Comparison of ENCODE assay signal across 8 mouse cellular contexts in genomic region chr1:135730296-135730695, GRCm38 (mm10). TPM values are rescaled to one million over a fixed set of nuclear protein-coding genes. Genes with fewer than 3 reads are reported as not detected.
DNase-seq lines count a peak whose midpoint lies in the region; ATAC-seq and TF ChIP-seq lines count a peak whose summit lies in the region.

No protein-coding gene starts in this region.

- 0 out of 2 replicates have a peak, but pooled peaks cover 4% of the 10 kb centered on the region for H3K4me1 ChIP-seq in forebrain, postnatal 0 days (ENCODE audit: insufficient read depth)
- peaks cover 52% of the 10 kb centered on the region for H3K4me1 ChIP-seq in forebrain, embryonic 15.5 days
- H3K4me1 ChIP-seq in bone marrow macrophage, adult 2 months (ENCODE audit: control insufficient read depth, insufficient read depth, low read length) = peaks cover 38% of the 10 kb centered on the region
- peaks cover 56% of the 10 kb centered on the region for H3K4me1 ChIP-seq in intestine, embryonic 16.5 days (ENCODE audit: control insufficient read depth, insufficient read depth, low read length)

- no peak for DNase-seq in forebrain, postnatal 0 days
- DNase-seq in lung, postnatal 4 days = peak; percentile 62 to 77
- no peak for DNase-seq in urinary bladder, postnatal 36 days (ENCODE audit: low spot score in 2 of 2)
- no peak for DNase-seq in adrenal gland, adult 8-10 months
- DNase-seq in cerebellum, postnatal 25 days = no peak

- H3K9ac ChIP-seq in forebrain, postnatal 0 days = 0 out of 2 replicates have a peak overlapping the region, but pooled peaks have one; percentile 28
- H3K9ac ChIP-seq in forebrain, embryonic 15.5 days (replicated peaks) = no peak overlapping the region
- H3K9ac ChIP-seq in intestine, embryonic 16.5 days (ENCODE audit: low read depth, low read length) = peak overlapping the region; percentile 75

- no peaks in the 10 kb centered on the region for H3K27me3 ChIP-seq in forebrain, postnatal 0 days (ENCODE audit: insufficient read depth, low read length)
- H3K27me3 ChIP-seq in forebrain, embryonic 15.5 days = no peaks in the 10 kb centered on the region
- no peaks in the 10 kb centered on the region for H3K27me3 ChIP-seq in intestine, embryonic 16.5 days (replicated peaks; ENCODE audit: control insufficient read depth, insufficient read depth, low read length)

- peak overlapping the region; percentile 58 for H3K4me2 ChIP-seq in forebrain, postnatal 0 days (ENCODE audit: low read depth)
- H3K4me2 ChIP-seq in forebrain, embryonic 15.5 days (replicated peaks) = no peak overlapping the region
- peak overlapping the region; percentile 82 for H3K4me2 ChIP-seq in intestine, embryonic 16.5 days (ENCODE audit: low read depth, low read length)

- no peak for TF ChIP-seq POLR2A in bone marrow macrophage, adult 2 months (IDR thresholded peaks at IDR 0.05; ENCODE audit: borderline replicate concordance, low read depth, low read length)

- no peak for TF ChIP-seq CTCF in forebrain, postnatal 0 days (IDR thresholded peaks at IDR 0.05; ENCODE audit: low read depth)
- no peak for TF ChIP-seq CTCF in bone marrow macrophage, adult 2 months (IDR thresholded peaks at IDR 0.05; ENCODE audit: low read depth, low read length)

- no peak overlapping the region for H3K4me3 ChIP-seq in forebrain, postnatal 0 days (ENCODE audit: low read depth, low read length)
- H3K4me3 ChIP-seq in forebrain, embryonic 15.5 days = no peak overlapping the region
- H3K4me3 ChIP-seq in bone marrow macrophage, adult 2 months (ENCODE audit: insufficient read depth, low read length) = peak overlapping the region; percentile 69
- H3K4me3 ChIP-seq in intestine, embryonic 16.5 days (ENCODE audit: low read length) = peak overlapping the region; percentile 57

- H3K27ac ChIP-seq in forebrain, postnatal 0 days (ENCODE audit: low read depth, low read length) = no peak overlapping the region
- no peak overlapping the region for H3K27ac ChIP-seq in forebrain, embryonic 15.5 days (replicated peaks)
- no peak overlapping the region for H3K27ac ChIP-seq in bone marrow macrophage, adult 2 months (ENCODE audit: insufficient read depth, low read depth, low read length)
- H3K27ac ChIP-seq in intestine, embryonic 16.5 days (ENCODE audit: low read length) = peak overlapping the region; percentile 92

- no peaks in the 10 kb centered on the region for H3K36me3 ChIP-seq in forebrain, postnatal 0 days (ENCODE audit: insufficient read depth)
- no peaks in the 10 kb centered on the region for H3K36me3 ChIP-seq in forebrain, embryonic 15.5 days
- no peaks in the 10 kb centered on the region for H3K36me3 ChIP-seq in intestine, embryonic 16.5 days (ENCODE audit: control insufficient read depth, insufficient read depth, low read length)

- WGBS in forebrain, postnatal 0 days = 59% methylated on average over 3 of the region's 3 CpGs
- WGBS in forebrain, embryonic 15.5 days = 49% methylated on average over 3 of the region's 3 CpGs
- 7% methylated on average over 3 of the region's 3 CpGs for WGBS in intestine, embryonic 16.5 days

- H3K9me3 ChIP-seq in forebrain, postnatal 0 days (ENCODE audit: low read length) = no peaks in the 10 kb centered on the region
- no peaks in the 10 kb centered on the region for H3K9me3 ChIP-seq in forebrain, embryonic 15.5 days
- H3K9me3 ChIP-seq in intestine, embryonic 16.5 days (ENCODE audit: control insufficient read depth, low read length) = no peaks in the 10 kb centered on the region

- ATAC-seq in forebrain, postnatal 0 days = no peak
- no peak for ATAC-seq in forebrain, embryonic 15.5 days (replicated peaks)
- ATAC-seq in intestine, embryonic 16.5 days = no peak

RNA-seq across cellular contexts. Expression of gene Csrp1, which starts 10.4 kb away (rescaled TPM):
- total RNA-seq in forebrain, postnatal 0 days (2014; rRNA removed) = 53.2 and 55.7 TPM in 2 replicates
- 20.8 and 21.0 TPM in 2 replicates for polyA plus RNA-seq in forebrain, postnatal 0 days (2015; fragmentation: Nextera tagmentation; extraction: Ambion mirVana)
- polyA plus RNA-seq in forebrain, embryonic 15.5 days (2015; fragmentation: Nextera tagmentation; extraction: Ambion mirVana) = 17.7 and 18.0 TPM in 2 replicates
- 70.9 and 80.8 TPM in 2 replicates for polyA plus RNA-seq in bone marrow macrophage, adult 2 months (2012; ENCODE audit: insufficient read depth, insufficient read length, missing spikeins)
- 215 TPM in 2 replicates for polyA plus RNA-seq in intestine, embryonic 16.5 days (2015; fragmentation: Nextera tagmentation; extraction: Ambion mirVana)
- total RNA-seq in adrenal gland, adult 8-10 months (2022) = 100 to 1,000 TPM in 1 of 4 experiments, 10 to 100 TPM in 3; 92.3 to 122 (median 99.0) TPM

RNA-seq across cellular contexts. Expression of gene Phlda3, which starts 35.6 kb away (rescaled TPM):
- 23.6 and 27.2 TPM in 2 replicates for total RNA-seq in forebrain, postnatal 0 days (2014; rRNA removed)
- polyA plus RNA-seq in forebrain, postnatal 0 days (2015; fragmentation: Nextera tagmentation; extraction: Ambion mirVana) = 28.5 and 30.3 TPM in 2 replicates
- polyA plus RNA-seq in forebrain, embryonic 15.5 days (2015; fragmentation: Nextera tagmentation; extraction: Ambion mirVana) = 15.5 and 16.8 TPM in 2 replicates
- 8.0 and 8.5 TPM in 2 replicates for polyA plus RNA-seq in bone marrow macrophage, adult 2 months (2012; ENCODE audit: insufficient read depth, insufficient read length, missing spikeins)
- polyA plus RNA-seq in intestine, embryonic 16.5 days (2015; fragmentation: Nextera tagmentation; extraction: Ambion mirVana) = 36.2 and 36.6 TPM in 2 replicates
- total RNA-seq in adrenal gland, adult 8-10 months (2022) = 10 to 100 TPM; 33.0 to 80.7 (median 38.4) TPM

RNA-seq across cellular contexts. Expression of gene Tnni1, which starts 48.9 kb away (rescaled TPM):
- 0.19 TPM in 1 of 2 replicates, not detected in the other for total RNA-seq in forebrain, postnatal 0 days (2014; rRNA removed)
- 0.39 and 0.48 TPM in 2 replicates for polyA plus RNA-seq in forebrain, postnatal 0 days (2015; fragmentation: Nextera tagmentation; extraction: Ambion mirVana)
- 0.45 and 1.3 TPM in 2 replicates for polyA plus RNA-seq in forebrain, embryonic 15.5 days (2015; fragmentation: Nextera tagmentation; extraction: Ambion mirVana)
- not detected in 2 replicates for polyA plus RNA-seq in bone marrow macrophage, adult 2 months (2012; ENCODE audit: insufficient read depth, insufficient read length, missing spikeins)
- polyA plus RNA-seq in intestine, embryonic 16.5 days (2015; fragmentation: Nextera tagmentation; extraction: Ambion mirVana) = 6.4 and 8.7 TPM in 2 replicates
- total RNA-seq in adrenal gland, adult 8-10 months (2022) = under 1 TPM in 1 of 4 experiments, not detected in 3; 0.35 TPM

Comparison
In these comparisons a context has a peak if more than half of its experiments do, and no peak if none do; other contexts are left out.
1. DNase-seq: peak in lung, postnatal 4 days (2 of 2); none in forebrain, postnatal 0 days (single experiment), urinary bladder, postnatal 36 days (0 of 2), adrenal gland, adult 8-10 months (single experiment) and cerebellum, postnatal 25 days (0 of 2).
2. H3K4me3 ChIP-seq: peak in bone marrow macrophage, adult 2 months (single experiment) and intestine, embryonic 16.5 days (single experiment); none in forebrain, postnatal 0 days (single experiment) and forebrain, embryonic 15.5 days (single experiment).